Mouse (Mus musculus) C2C12 (cell line): ENCODE measurements around the gene Tob2.

Experiments
- CEBPB ChIP-seq: IDR thresholded peaks from one replicate; pipeline ENCODE4 v1.6.1; 2011; ENCODE audit warnings: low read depth, mild to moderate bottlenecking, control low read depth, moderate library complexity
- CTCF ChIP-seq: IDR thresholded peaks from one replicate; pipeline ENCODE4 v1.5.1; 2011; ENCODE audit not compliant: control insufficient read depth, insufficient read depth, insufficient read length
- MAX ChIP-seq: IDR thresholded peaks from one replicate; pipeline ENCODE4 v1.6.1; 2011; ENCODE audit warnings: mild to moderate bottlenecking, control low read depth
- MYOD1 ChIP-seq: IDR thresholded peaks from one replicate; pipeline ENCODE4 v1.6.1; 2011; ENCODE audit warnings: low read depth; ENCODE audit not compliant: control insufficient read depth, insufficient read length

DNA sequence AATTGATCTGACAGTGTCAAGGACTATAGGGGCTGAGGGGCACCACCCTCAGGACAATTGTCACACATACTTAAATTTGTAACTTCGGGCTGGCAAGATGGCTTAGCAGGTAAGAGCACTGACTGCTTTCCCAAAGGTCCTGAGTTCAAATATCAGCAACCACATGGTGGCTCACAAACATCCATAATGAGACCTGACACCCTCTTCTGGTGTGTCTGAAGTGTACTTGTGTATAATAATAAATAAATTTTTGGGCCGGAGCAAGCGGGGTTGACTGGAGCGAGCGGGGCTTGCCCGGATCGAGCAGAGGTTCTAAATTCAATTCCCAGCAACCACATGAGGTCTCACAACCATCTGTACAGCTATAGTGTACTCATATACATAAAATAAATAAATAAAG is 18.3 kb downstream of the Tob2 start:
- TF ChIP-seq MYOD1 (no peak), CEBPB (no peak), MAX (no peak), CTCF (no peak)
